Comparison of ENCODE assay signal across 8 mouse cellular contexts in genomic region chr8:126806181-126806560, GRCm38 (mm10).
DNase-seq lines count a peak whose midpoint lies in the region; ATAC-seq and TF ChIP-seq lines count a peak whose summit lies in the region.

No protein-coding gene starts in this region.

- H3K36me3 ChIP-seq in heart, embryonic 11.5 days (ENCODE audit: control insufficient read depth, insufficient read depth, low read length), result no peaks in the 10 kb centered on the region
- H3K36me3 ChIP-seq in midbrain, embryonic 15.5 days (replicated peaks), result no peaks in the 10 kb centered on the region
- no peaks in the 10 kb centered on the region for H3K36me3 ChIP-seq in midbrain, embryonic 13.5 days
- no peaks in the 10 kb centered on the region for H3K36me3 ChIP-seq in intestine, embryonic 15.5 days
- no peaks in the 10 kb centered on the region for H3K36me3 ChIP-seq in small intestine, adult 2 months (ENCODE audit: control insufficient read depth, insufficient read depth, low read length)

- no peak overlapping the region for H3K4me2 ChIP-seq in heart, embryonic 11.5 days
- no peak overlapping the region for H3K4me2 ChIP-seq in midbrain, embryonic 15.5 days
- H3K4me2 ChIP-seq in midbrain, embryonic 13.5 days (replicated peaks), result no peak overlapping the region
- H3K4me2 ChIP-seq in intestine, embryonic 15.5 days (replicated peaks), result no peak overlapping the region

- no peak overlapping the region; the same call in 1 of the 2 replicates for H3K9ac ChIP-seq in heart, embryonic 11.5 days (ENCODE audit: low read depth, low read length)
- no peak overlapping the region for H3K9ac ChIP-seq in midbrain, embryonic 15.5 days
- no peak overlapping the region for H3K9ac ChIP-seq in midbrain, embryonic 13.5 days (replicated peaks)
- H3K9ac ChIP-seq in intestine, embryonic 15.5 days, result no peak overlapping the region

- 67% methylated on average over 3 of the region's 3 CpGs for WGBS in heart, embryonic 11.5 days (ENCODE audit: insufficient replicate concordance)
- 92% methylated on average over 3 of the region's 3 CpGs for WGBS in midbrain, embryonic 15.5 days
- WGBS in midbrain, embryonic 13.5 days, result 86% methylated on average over 3 of the region's 3 CpGs
- WGBS in intestine, embryonic 15.5 days, result 59% methylated on average over 3 of the region's 3 CpGs
- 35% methylated on average over 3 of the region's 3 CpGs for WGBS in small intestine, adult 2 months

- H3K4me1 ChIP-seq in heart, embryonic 11.5 days (ENCODE audit: control insufficient read depth, insufficient read depth, low read length), result peaks cover 22% of the 10 kb centered on the region
- no peaks in the 10 kb centered on the region for H3K4me1 ChIP-seq in midbrain, embryonic 15.5 days
- peaks cover 5% of the 10 kb centered on the region; the same call in 1 of the 2 replicates for H3K4me1 ChIP-seq in midbrain, embryonic 13.5 days (replicated peaks)
- peaks cover 7% of the 10 kb centered on the region for H3K4me1 ChIP-seq in intestine, embryonic 15.5 days (replicated peaks)
- peaks cover 36% of the 10 kb centered on the region for H3K4me1 ChIP-seq in small intestine, adult 2 months (ENCODE audit: control insufficient read depth, insufficient read depth, insufficient read length, low read length)

- no peaks in the 10 kb centered on the region for H3K9me3 ChIP-seq in heart, embryonic 11.5 days (replicated peaks; ENCODE audit: control insufficient read depth, low read length)
- no peaks in the 10 kb centered on the region for H3K9me3 ChIP-seq in midbrain, embryonic 15.5 days
- no peaks in the 10 kb centered on the region for H3K9me3 ChIP-seq in midbrain, embryonic 13.5 days
- no peaks in the 10 kb centered on the region for H3K9me3 ChIP-seq in intestine, embryonic 15.5 days

- no peak for TF ChIP-seq CTCF in small intestine, adult 2 months (IDR thresholded peaks at IDR 0.05; ENCODE audit: extremely low read depth, insufficient read length, insufficient replicate concordance, low read depth, low read length)

- peak; percentile 15; the same call in 1 of the 2 replicates for ATAC-seq in heart, embryonic 11.5 days (replicated peaks; ENCODE audit: insufficient number of reproducible peaks, low FRiP score, low TSS enrichment)
- ATAC-seq in midbrain, embryonic 15.5 days (replicated peaks), result no peak
- no peak for ATAC-seq in midbrain, embryonic 13.5 days
- 0 out of 2 replicates have a peak, but pooled peaks have one; percentile 30 for ATAC-seq in intestine, embryonic 15.5 days

- DNase-seq in heart, postnatal 4 days, result no peak
- no peak for DNase-seq in MN1 (ENCODE audit: low spot score)
- no peak for DNase-seq in ovary, adult 18-20 months (ENCODE audit: low spot score)

- H3K27ac ChIP-seq in heart, embryonic 11.5 days (ENCODE audit: low read depth, low read length), result peak overlapping the region; percentile 76
- peak overlapping the region; percentile 44; the same call in 1 of the 2 replicates for H3K27ac ChIP-seq in midbrain, embryonic 15.5 days
- no peak overlapping the region for H3K27ac ChIP-seq in midbrain, embryonic 13.5 days
- peak overlapping the region; percentile 45 for H3K27ac ChIP-seq in intestine, embryonic 15.5 days
- H3K27ac ChIP-seq in small intestine, adult 2 months (ENCODE audit: insufficient read depth, low read depth, low read length), result peak overlapping the region; percentile 77

- no peaks in the 10 kb centered on the region for H3K27me3 ChIP-seq in heart, embryonic 11.5 days (ENCODE audit: control insufficient read depth, insufficient read depth, low read length)
- no peaks in the 10 kb centered on the region for H3K27me3 ChIP-seq in midbrain, embryonic 15.5 days (replicated peaks)
- 0 out of 2 replicates have a peak, but pooled peaks cover 5% of the 10 kb centered on the region for H3K27me3 ChIP-seq in midbrain, embryonic 13.5 days
- H3K27me3 ChIP-seq in intestine, embryonic 15.5 days (replicated peaks), result no peaks in the 10 kb centered on the region
- no peaks in the 10 kb centered on the region for H3K27me3 ChIP-seq in small intestine, adult 2 months (ENCODE audit: control insufficient read depth, insufficient read depth, low read length)

- no peak overlapping the region for H3K4me3 ChIP-seq in heart, embryonic 11.5 days (ENCODE audit: low read depth, low read length)
- H3K4me3 ChIP-seq in midbrain, embryonic 15.5 days, result no peak overlapping the region
- no peak overlapping the region for H3K4me3 ChIP-seq in midbrain, embryonic 13.5 days (replicated peaks)
- H3K4me3 ChIP-seq in intestine, embryonic 15.5 days (replicated peaks), result no peak overlapping the region
- no peak overlapping the region for H3K4me3 ChIP-seq in small intestine, adult 2 months (ENCODE audit: low read depth, low read length)

- TF ChIP-seq POLR2A in small intestine, adult 2 months (IDR thresholded peaks at IDR 0.05; ENCODE audit: low read depth, low read length), result no peak

Comparison
In these comparisons a context has a peak if more than half of its experiments do, and no peak if none do; other contexts are left out.
1. ATAC-seq: peak in heart, embryonic 11.5 days (single experiment) and intestine, embryonic 15.5 days (single experiment); none in midbrain, embryonic 15.5 days (single experiment) and midbrain, embryonic 13.5 days (single experiment).